Mouse (Mus musculus) Patski (cell line): ENCODE measurements around the gene Rwdd2b. TPM values are rescaled to one million over a fixed set of nuclear protein-coding genes. Genes with fewer than 3 reads are reported as not detected.

ENCODE experiments used
- ATAC-seq: fragments of 100-300 bp; one replicate; pipeline ENCODE4 v1.8.0; 2021
- CTCF ChIA-PET: fragments of 350-600 bp; sonication (Branson Sonifier 250); formaldehyde crosslinking; loops from one replicate; lab custom pipeline; 2022; ENCODE audit warnings: inconsistent platforms; lab: Charles Lee
- POLR2A ChIA-PET: fragments of 350-600 bp; sonication (Branson Sonifier 250); formaldehyde crosslinking; loops from one replicate; lab custom pipeline; 2022; ENCODE audit warnings: antibody characterized with exemption, inconsistent platforms; lab: Charles Lee
- DNase-seq: peaks from one replicate; pipeline ENCODE4 v3.0.0-alpha.2; 2011; ENCODE audit warnings: low read depth, low spot score
- H3K27me3 ChIP-seq: fragments of 371-371 bp; one replicate; pipeline ENCODE4 v1.5.1; 2021
- CTCF ChIP-seq: fragments of 100-300 bp; IDR thresholded peaks from one replicate; pipeline ENCODE4 v1.5.1; 2021
- in situ Hi-C: fragments of 300-500 bp; cut with MboI; formaldehyde crosslinking; loops from 3 replicates; pipeline ENCODE4 v1.11.1; 2018; ENCODE audit warnings: low pct_unique_long_range_greater_than_20kb, mixed read lengths
- polyA plus RNA-seq: library from polyadenylated mRNA; unstranded; gene quantifications from one replicate; pipeline ENCODE4 v1.2.3, GENCODE M21; 2021

Gene Rwdd2b
- polyA plus RNA-seq, 1 experiment from 2014 or later, result 8.0 TPM

DNA sequence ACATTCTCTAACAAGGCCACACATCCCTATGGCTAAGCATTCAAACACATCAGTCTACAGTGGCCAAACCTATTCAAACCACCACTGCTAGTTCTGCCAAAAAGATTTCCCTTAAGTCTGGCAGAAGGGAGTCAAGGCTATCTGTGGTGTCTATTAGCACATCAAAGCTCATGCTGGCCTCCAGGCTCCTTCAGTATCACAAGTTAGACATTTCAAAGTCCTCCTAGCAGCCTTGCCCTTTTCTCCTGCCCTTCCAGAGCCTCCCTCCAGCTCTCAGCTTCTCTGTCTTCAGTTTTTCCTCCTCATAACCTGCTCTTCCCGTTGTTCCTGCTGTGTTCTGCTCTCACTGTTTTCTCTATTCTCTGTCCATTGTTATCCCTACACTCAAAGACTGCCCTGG lies 3.7 kb upstream of the Rwdd2b start:
- TF ChIP-seq CTCF, result no peak
- in situ Hi-C loops, result no loop called here
- CTCF ChIA-PET, result no interaction called here
- DNase-seq, result no peak
- POLR2A ChIA-PET, result no interaction called here
- ATAC-seq, result no peak
- H3K27me3 ChIP-seq, result peaks cover 5% of the 10 kb centered on the region

DNA sequence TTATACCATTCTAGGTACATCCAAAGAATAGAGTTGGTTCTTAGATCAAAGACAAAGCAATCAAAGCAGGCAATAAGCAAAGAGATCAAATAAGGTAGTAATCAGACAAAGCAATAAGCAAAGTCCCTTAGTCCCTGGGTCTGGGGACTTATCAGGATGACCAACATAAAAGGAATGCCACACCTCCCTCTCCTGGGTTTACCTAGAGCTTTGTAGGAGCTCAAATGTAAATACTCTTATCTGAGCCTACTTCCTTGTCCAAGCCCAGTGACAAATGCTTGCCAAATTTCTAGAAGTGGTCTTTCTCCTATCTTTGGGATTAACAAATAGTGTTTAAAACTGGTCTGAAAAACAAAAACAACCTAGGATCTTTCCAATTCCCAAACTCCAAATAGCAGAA lies 2.9 kb upstream of the Rwdd2b start:
- CTCF ChIA-PET, result no interaction called here
- in situ Hi-C loops, result no loop called here

DNA sequence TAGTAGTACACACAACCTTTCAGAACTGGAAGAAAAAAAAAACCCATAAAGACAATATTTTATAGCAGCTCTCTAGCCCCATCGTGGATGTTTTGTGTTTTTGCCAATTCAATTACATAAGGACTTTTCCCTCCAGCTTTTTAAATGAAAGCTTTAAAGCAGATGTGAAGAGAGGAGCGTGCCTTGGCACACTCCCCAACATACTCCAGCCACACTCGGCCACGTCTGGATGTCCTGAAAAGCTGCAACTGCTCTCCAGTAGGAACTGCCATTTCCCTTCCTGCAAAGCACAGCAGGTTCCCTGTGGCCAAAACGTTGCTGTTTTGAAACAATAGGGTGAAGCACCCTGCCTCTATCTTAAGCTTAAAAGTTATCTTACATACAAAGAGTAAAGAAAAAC lies 1.9 kb upstream of the Rwdd2b start:
- POLR2A ChIA-PET, result interaction anchor here (1.4 to 2.8 kb wide), 2 partner anchors 13 to 17 kb away, joined by 3 to 9 read pairs; partner anchors contain the start of gene Usp16
- no peak for ATAC-seq
- CTCF ChIA-PET, result no interaction called here

More for the DNA sequence above, 2.9 kb upstream of the Rwdd2b start:
- POLR2A ChIA-PET, result no interaction called here
- no peaks in the 10 kb centered on the region for H3K27me3 ChIP-seq
- TF ChIP-seq CTCF, result no peak
- no peak for ATAC-seq
- no peak for DNase-seq

DNA sequence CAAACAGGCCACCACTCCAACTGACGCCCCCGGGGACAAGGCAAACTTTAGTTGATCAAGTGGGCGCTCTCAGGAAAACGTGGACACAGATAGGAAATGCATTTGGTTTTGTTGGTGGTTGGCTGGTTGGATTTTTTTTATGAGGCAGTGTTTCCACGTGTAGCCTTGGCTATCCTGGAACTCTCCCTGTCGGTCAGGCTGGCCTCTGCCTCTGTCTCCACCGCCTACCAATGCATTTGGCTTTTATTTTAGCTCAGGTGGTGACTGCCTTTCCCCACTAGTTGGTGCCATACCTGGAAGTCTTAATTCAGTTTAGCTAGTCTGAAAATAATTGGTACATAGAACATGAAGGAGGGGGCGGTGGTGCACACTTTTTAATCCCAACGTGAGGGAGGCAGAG lies 716 bp upstream of the Rwdd2b start:
- POLR2A ChIA-PET, result interaction anchor here (0.7 to 2.8 kb wide), 4 partner anchors 9 to 28 kb away, joined by 3 to 9 read pairs (median 3); partner anchors contain the start of gene Usp16
- in situ Hi-C loops, result no loop called here
- DNase-seq (no peak), ATAC-seq (peak; percentile 44)
- CTCF ChIA-PET, result interaction anchor here (1.6 to 2.2 kb wide), 2 partner anchors 8 to 9 kb away, joined by 3 to 9 read pairs; partner anchors contain the start of gene Ltn1
- no peaks in the 10 kb centered on the region for H3K27me3 ChIP-seq
- no peak for TF ChIP-seq CTCF

More for the DNA sequence above, 1.9 kb upstream of the Rwdd2b start:
- in situ Hi-C loops, result no loop called here
- no peaks in the 10 kb centered on the region for H3K27me3 ChIP-seq
- TF ChIP-seq CTCF, result no peak
- no peak for DNase-seq

DNA sequence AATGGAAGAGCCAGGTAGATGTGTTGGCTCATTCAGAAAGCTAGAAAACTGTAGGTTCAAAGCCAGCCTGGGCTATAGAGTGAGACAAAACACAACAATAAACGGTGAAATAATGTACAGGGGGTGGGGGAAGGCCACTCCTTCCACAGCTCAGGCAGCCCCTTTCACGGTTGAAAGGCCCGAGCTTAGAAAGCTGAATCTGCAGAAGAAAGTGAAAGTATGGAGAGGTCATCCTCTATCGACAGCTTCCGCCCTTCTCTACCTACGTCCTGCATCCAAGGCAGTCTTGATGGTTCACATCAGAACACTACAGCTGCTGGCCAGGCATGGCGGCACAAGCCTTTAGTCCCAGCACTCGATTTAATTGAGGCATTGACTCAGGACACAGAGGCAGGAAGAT lies 1.7 kb downstream of the Rwdd2b start:
- POLR2A ChIA-PET, result no interaction called here
- CTCF ChIA-PET, result interaction anchor here (0.8 kb wide), 1 partner anchor 12 kb away, joined by 3 read pairs; no protein-coding TSS in a partner anchor
- DNase-seq, result no peak
- no peaks in the 10 kb centered on the region for H3K27me3 ChIP-seq
- no peak for TF ChIP-seq CTCF
- in situ Hi-C loops, result no loop called here
- no peak for ATAC-seq

DNA sequence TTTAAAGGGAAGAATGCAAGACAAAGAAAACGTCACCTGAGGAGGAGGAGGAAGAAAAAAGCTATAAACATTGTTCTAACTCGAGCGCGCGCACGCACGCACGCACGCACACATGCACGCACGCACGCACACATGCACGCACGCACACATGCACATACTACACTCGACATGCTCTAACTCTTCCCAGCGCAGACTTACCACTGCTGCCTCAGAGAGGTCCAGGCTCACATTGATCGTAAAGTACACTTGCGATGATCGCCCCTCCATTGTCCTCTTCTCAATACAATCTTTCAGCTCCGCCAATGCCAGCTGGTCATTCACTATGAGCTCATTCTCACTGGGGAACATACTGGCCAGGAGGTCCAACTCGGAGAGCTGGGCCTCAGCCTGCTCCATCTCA lies 3.3 kb downstream of the Rwdd2b start:
- POLR2A ChIA-PET, result no interaction called here
- in situ Hi-C loops, result no loop called here
- no peak for DNase-seq
- no peak for TF ChIP-seq CTCF
- ATAC-seq, result no peak
- H3K27me3 ChIP-seq, result no peaks in the 10 kb centered on the region
- CTCF ChIA-PET, result no interaction called here

DNA sequence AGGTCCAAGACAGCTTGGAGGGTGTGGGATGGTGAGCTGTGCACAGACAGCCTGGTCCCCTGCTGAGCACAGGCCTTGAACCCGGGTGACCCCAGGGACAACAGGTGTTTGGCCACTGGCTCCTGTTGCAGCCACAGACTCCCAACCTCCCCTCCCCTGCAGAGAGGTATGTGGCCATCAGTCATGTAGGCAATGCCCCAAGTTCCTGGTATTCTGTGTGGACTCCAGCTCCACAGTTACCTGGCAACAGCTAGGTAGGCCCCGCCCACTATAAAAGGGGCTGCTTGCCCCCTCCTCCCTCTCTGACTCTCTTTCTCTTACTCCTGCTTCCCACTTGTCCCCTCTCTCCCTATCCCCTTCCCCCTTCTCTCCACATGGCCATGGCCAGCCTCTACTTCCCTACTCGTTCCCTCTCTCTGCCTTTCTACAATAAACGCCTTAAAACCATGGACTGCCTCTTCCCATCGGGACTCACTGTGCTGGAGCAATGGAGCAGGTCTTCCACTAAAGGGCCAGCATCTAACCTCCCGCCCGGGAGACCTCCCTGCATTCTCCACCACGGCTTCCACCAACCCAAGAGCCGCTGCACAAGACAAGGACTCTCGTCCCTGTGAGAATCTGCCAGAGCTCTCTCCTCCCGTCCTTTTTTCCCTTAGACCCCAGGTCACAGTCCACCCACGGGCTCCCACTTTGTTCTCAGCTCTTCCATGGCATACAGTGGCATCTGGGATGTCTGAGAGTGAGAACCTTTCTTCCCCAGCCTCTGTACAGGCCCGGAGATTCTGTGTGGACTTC lies 4.8 kb downstream of the Rwdd2b start:
- H3K27me3 ChIP-seq, result no peaks in the 10 kb centered on the region
- POLR2A ChIA-PET, result no interaction called here
- in situ Hi-C loops, result no loop called here
- ATAC-seq, result no peak
- CTCF ChIA-PET, result no interaction called here
- no peak for DNase-seq
- no peak for TF ChIP-seq CTCF

DNA sequence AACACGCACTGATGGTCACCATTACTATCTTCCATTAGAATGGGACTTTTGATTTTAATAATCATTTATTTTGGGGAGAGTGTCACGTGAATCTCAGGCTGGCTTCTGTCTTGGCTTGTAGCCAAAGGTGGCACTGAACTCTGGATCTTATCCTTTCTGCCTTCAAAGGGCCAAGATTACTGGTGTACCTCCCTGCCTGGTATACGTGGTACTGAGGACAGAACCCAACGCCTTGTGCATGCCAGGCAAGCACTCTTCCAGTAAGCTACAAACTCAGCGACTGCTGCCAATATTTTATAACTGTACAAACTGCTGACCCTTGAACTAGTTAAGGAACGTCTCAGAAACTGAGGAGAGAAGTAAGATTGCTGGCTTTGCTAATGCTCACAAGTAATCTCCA lies 5.4 kb downstream of the Rwdd2b start:
- DNase-seq (no peak), ATAC-seq (no peak)
- CTCF ChIA-PET, result no interaction called here
- in situ Hi-C loops, result no loop called here
- H3K27me3 ChIP-seq, result no peaks in the 10 kb centered on the region
- TF ChIP-seq CTCF, result no peak
- POLR2A ChIA-PET, result no interaction called here

DNA sequence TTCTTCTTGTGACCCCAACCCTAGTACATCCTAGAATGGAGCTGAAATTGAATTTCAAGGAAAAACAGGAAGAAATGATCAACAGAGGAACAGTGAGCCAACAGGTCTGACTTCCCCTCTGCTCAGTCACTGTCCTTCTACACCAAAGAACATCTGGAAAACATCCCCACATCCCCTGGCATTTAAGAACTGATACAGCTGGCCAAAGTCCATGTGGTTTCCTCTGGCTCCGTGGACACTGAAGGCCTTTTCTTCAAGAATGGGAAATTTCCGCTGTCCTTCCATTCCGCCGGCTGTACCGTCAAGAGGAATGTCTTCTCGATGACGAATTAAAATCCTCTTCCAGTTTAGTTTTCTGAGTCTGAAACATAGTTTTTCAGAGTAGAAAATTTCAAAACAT lies 6.1 kb downstream of the Rwdd2b start:
- POLR2A ChIA-PET, result no interaction called here
- ATAC-seq (no peak), DNase-seq (no peak)
- in situ Hi-C loops, result no loop called here
- CTCF ChIA-PET, result no interaction called here
- no peak for TF ChIP-seq CTCF
- no peaks in the 10 kb centered on the region for H3K27me3 ChIP-seq

DNA sequence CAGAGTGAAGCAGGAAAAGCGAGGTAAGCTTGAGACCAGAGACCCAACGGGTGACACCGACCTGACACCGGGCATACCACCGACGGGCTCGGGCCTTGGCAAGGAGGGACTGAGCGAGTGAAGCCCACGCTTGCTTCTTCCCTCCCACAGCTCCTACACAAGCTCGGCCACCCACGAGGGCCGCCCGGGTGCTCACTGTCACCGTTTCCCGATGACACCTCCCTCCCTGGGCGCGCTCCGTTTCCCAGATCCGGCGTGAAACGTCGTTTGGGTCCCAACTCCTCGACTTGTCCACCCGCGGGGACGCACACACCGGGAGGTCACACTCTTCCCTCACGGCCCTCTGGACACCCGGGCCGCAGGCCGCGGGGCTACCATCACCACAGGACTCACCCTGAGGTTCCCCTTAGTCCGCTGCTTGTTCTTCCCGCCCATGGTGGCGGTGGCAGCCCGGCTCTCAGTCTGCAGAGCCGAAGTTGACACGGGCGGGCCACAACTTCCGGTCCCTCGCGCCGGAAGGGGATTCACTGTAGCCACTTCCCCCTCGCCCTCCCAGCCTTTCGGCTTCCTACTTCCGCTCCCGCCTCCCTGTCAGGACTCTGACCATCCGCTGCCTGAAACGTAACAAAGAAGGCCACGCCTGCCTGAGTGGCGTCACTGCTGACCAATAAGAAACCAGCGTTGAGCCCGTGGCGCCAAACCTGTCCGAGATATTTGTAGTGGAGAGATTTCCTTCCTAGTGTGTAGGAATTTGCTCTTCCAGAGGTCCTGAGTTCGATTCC lies 8.1 kb downstream of the Rwdd2b start, which contains the start of gene Ltn1:
Gene Ltn1, minus strand, starts transcription at position 580 of the 782 bp plus-strand sequence.
- peak; percentile 100 for ATAC-seq
- CTCF ChIA-PET, result interaction anchor here (0.7 kb wide), 1 partner anchor 9 kb away, joined by 3 read pairs; the partner anchor contains the start of gene Rwdd2b
- in situ Hi-C loops, result no loop called here
- no peak for TF ChIP-seq CTCF
- peak; percentile 93 for DNase-seq
- no peaks in the 10 kb centered on the region for H3K27me3 ChIP-seq
- POLR2A ChIA-PET, result interaction anchor here (1.3 kb wide), 1 partner anchor 9 kb away, joined by 3 read pairs; no protein-coding TSS in a partner anchor
